Mouse (Mus musculus) splenic B cell, adult 2 months (primary cell): ENCODE data around the gene Rbbp5.

Experiments
- DNase-seq: peaks from one replicate; pipeline ENCODE4 v3.0.0-alpha.2; 2011; ENCODE audit warnings: low read depth, low spot score
- H3K27me3 ChIP-seq: 2 replicates; pipeline ENCODE4 v1.6.1; 2012; ENCODE audit warnings: mild to moderate bottlenecking, low read length, moderate library complexity, mixed read lengths; ENCODE audit not compliant: control insufficient read depth, poor library complexity, insufficient read depth, severe bottlenecking
- H3K36me3 ChIP-seq: 2 replicates; pipeline ENCODE4 v1.6.1; 2012; ENCODE audit warnings: mild to moderate bottlenecking, low read length, moderate library complexity, mixed read lengths; ENCODE audit not compliant: control insufficient read depth, poor library complexity, insufficient read depth, severe bottlenecking

Rbbp5 gene

DNA sequence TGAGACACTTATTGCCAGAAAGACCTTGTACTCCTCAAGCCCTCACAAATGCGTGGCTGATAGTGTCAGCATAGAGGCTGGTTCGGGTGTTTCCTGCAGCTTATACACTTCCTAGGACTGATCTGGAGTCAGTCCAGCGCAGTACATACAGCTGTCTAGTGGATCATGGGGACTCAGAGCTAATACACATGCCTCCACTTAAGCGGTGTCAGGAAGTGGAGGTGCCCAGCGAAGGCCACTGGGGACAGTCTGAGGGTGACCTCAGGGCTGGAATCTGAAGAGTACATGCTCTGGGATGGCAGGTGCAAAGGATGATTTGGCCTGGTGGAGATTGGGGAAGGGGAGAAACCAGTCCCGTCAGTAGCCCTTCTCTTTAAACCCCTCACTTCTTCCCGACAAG, 63.5 kb downstream of the Rbbp5 start:
- DNase-seq, result no peak

GRCm38 (mm10) chr1:132541171-132541823, 64.1 kb downstream of the Rbbp5 start:
- DNase-seq, result peak; percentile 35
- no peaks in the 10 kb centered on the region; the same call in 1 of the 2 replicates for H3K27me3 ChIP-seq
- no peaks in the 10 kb centered on the region for H3K36me3 ChIP-seq

More for the DNA sequence above, 63.5 kb downstream of the Rbbp5 start:
- no peaks in the 10 kb centered on the region for H3K36me3 ChIP-seq
- H3K27me3 ChIP-seq, result no peaks in the 10 kb centered on the region; the same call in 1 of the 2 replicates

DNA sequence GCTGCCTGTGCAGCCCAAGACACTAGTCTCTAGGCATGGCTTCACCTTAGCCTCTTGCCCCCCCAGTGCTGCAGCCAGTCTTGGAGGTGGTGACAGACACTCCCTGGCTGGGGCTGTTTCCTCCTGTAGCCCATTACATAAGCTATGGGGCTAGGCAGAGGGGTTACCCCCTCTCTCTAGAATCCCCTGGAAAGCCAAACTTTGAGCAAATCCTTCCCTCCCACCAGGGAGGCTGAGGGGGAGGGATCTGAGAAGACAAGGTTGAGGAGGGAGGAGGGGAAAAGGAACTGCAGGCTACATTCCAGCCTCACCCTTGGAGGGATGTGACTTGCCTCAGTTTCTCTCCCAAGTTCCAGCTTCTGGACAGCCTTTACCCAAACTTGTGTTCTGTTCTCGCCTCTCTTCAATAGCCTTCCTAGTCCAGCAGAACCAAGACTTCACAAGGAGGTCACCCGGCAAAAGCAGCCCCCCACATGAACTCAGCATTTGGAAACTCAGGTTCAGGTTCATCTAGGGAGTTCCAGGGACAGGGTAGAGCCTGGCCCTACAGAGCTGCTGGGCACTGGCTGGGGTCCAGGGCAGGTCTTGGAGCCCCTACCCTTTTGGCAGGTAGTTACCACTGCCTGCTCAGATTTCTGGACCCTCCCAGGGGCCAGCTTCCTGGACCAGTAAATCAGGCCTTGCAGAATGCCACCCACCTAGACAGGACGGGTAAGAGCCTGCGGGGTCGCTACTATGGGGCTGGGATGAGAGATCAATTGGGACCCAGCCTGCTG, 64.8 kb downstream of the Rbbp5 start:
- H3K27me3 ChIP-seq, result no peaks in the 10 kb centered on the region; the same call in 1 of the 2 replicates
- no peaks in the 10 kb centered on the region for H3K36me3 ChIP-seq
- no peak for DNase-seq

DNA sequence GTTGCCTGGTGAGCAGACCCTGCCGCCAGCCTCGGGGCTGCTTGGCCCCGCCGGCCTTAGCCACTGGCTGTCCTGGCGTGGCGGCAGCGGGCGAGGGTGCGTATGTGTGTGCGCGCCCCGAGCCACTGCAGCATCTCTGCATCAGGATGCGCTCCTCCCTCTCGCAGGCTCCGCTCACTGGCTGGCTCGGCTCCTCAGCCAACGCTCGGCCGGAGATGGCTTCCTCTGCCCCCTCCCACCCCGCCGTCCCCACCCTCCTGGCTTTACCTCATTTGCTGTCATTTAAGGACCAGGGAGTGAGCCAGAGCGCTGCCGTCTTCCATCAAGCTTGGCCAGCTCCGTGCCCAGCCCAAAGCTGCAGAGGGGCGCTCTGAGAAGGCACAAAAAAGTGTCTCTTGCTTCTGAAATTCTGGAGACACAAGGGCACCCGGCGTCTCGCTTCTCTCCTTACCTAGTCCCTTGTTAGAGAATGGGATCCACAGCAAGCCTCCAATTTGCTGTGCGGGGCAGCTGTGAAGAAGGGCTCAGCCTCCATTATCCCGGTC, 65.7 kb downstream of the Rbbp5 start, which contains the start of gene Cntn2:
Gene Cntn2, minus strand, starts transcription at position 495 of the 545 bp plus-strand sequence.
- Histone ChIP-seq H3K36me3 (no peaks in the 10 kb centered on the region), H3K27me3 (no peaks in the 10 kb centered on the region; the same call in 1 of the 2 replicates)
- DNase-seq, result no peak

DNA sequence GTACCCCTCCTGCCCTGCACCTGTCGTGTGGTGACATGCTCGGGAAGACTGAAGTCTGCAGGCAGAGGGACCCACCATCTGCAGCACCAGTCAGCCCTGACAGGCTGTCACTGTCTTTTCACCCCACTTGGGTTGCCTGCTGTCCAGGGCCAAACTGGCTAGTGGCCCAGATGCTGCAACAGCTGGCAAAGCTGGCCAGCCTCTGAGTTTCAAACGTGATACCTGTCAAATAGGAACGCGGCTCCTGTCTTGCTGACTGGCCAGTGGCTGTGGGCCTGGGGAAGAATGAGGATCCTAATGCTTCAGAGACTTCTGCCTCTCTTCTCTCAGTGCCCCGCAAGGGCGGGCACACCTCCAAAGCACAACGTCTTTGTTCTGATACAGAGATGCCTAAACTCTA, 66.6 kb downstream of the Rbbp5 start:
- DNase-seq, result no peak

More for the DNA sequence above, 66.6 kb downstream of the Rbbp5 start:
- no peaks in the 10 kb centered on the region; the same call in 1 of the 2 replicates for H3K27me3 ChIP-seq
- H3K36me3 ChIP-seq, result no peaks in the 10 kb centered on the region
